Mouse (Mus musculus) liver, adult 10 weeks (tissue): ENCODE measurements around the gene Teddm1a. TPM values are rescaled to one million over a fixed set of nuclear protein-coding genes. Genes with fewer than 3 reads are reported as not detected.

Experiments used
- polyA plus RNA-seq: library from polyadenylated mRNA; stranded (reverse); fragments of 350-450 nt; fragmentation: Illumina TruSeq; extraction: RNeasy Lipid Tissue Mini Kit (QIAGEN cat#74804); gene quantifications from one replicate; pipeline ENCODE4 v1.2.3, GENCODE M21; 2014; ENCODE audit warnings: low read depth, low replicate concordance

The Teddm1a gene
- polyA plus RNA-seq = not detected

GRCm38 (mm10) chr1:153891442-153891841 is at the start of gene Teddm1a:
Gene Teddm1a (plus strand): TSS chr1:153891742.

GRCm38 (mm10) chr1:153844042-153844441 is 47.5 kb upstream of the Teddm1a start, which contains the start of gene Rgsl1:
Gene Rgsl1 (minus strand): TSS chr1:153844142.

GRCm38 (mm10) chr1:153874045-153874444 is 17.5 kb upstream of the Teddm1a start, which contains the start of gene Teddm1b:
Gene Teddm1b (plus strand): TSS chr1:153874345.

GRCm38 (mm10) chr1:153899731-153900380 is 8.3 kb downstream of the Teddm1a start, which contains the start of the genes Glul and Teddm2:
Gene Glul (plus strand): TSS chr1:153899944.
Gene Teddm2 (minus strand): TSS chr1:153900228.

Other genes with a start within 250 kb of the Teddm1a start
- gene Rgs8, start 238.7 kb upstream of the Teddm1a start, polyA plus RNA-seq = not detected
- gene Rgs16, start 151.4 kb upstream of the Teddm1a start, polyA plus RNA-seq = 2.5 TPM
- 3.8 TPM for gene Rnasel, start 142.3 kb upstream of the Teddm1a start, polyA plus RNA-seq
- not detected for gene Rgsl1, start 47.6 kb upstream of the Teddm1a start, polyA plus RNA-seq
- gene Teddm1b, start 17.4 kb upstream of the Teddm1a start, polyA plus RNA-seq = 0.53 TPM
- 660 TPM for gene Glul, start 8.2 kb downstream of the Teddm1a start, polyA plus RNA-seq
- 0.34 TPM for gene Teddm2, start 8.5 kb downstream of the Teddm1a start, polyA plus RNA-seq